Mouse (Mus musculus) intestine, embryonic 14.5 days (tissue): ENCODE results near the gene Zkscan16. TPM values are rescaled to one million over a fixed set of nuclear protein-coding genes. Genes with fewer than 3 reads are reported as not detected.

Experiments used
- ATAC-seq: fragments of 200-750 bp; cut with Nextera tagmentation; replicated peaks from 2 replicates; pipeline ENCODE4 v1.8.0; 2017; ENCODE audit warnings: low read depth, moderate number of reproducible peaks, moderate TSS enrichment, moderate library complexity; ENCODE audit not compliant: low FRiP score, low TSS enrichment
- DNase-seq: peaks from one replicate; pipeline ENCODE4 v3.0.0-alpha.2; 2018; ENCODE audit warnings: low spot score
- H3K27ac ChIP-seq: fragments of 300-500 bp; sonication (generic); 2 replicates; pipeline ENCODE4 v1.5.1; 2014; ENCODE audit warnings: low read depth, mild to moderate bottlenecking, control low read depth
- H3K27me3 ChIP-seq: fragments of 300-500 bp; sonication (generic); replicated peaks from 2 replicates; pipeline ENCODE4 v1.6.1; 2014; ENCODE audit warnings: low read length, control low read depth; ENCODE audit not compliant: control insufficient read depth, insufficient read depth
- H3K36me3 ChIP-seq: fragments of 300-500 bp; sonication (generic); 2 replicates; pipeline ENCODE4 v1.6.1; 2014; ENCODE audit warnings: low read length, control low read depth; ENCODE audit not compliant: control insufficient read depth, insufficient read depth
- H3K4me1 ChIP-seq: fragments of 300-500 bp; sonication (generic); replicated peaks from 2 replicates; pipeline ENCODE4 v1.6.1; 2014; ENCODE audit warnings: low read length, control low read depth, mixed read lengths; ENCODE audit not compliant: control insufficient read depth, insufficient read depth
- H3K4me2 ChIP-seq: fragments of 300-500 bp; sonication (generic); 2 replicates; pipeline ENCODE4 v1.6.1; 2014; ENCODE audit warnings: low read length
- H3K4me3 ChIP-seq: fragments of 300-500 bp; sonication (generic); 2 replicates; pipeline ENCODE4 v1.5.1; 2014; ENCODE audit warnings: low read depth, low read length, control low read depth, mixed read lengths
- H3K9ac ChIP-seq: fragments of 300-500 bp; sonication (generic); 2 replicates; pipeline ENCODE4 v1.6.1; 2014; ENCODE audit warnings: mild to moderate bottlenecking, low read length
- H3K9me3 ChIP-seq: fragments of 300-500 bp; sonication (generic); 2 replicates; pipeline ENCODE4 v1.6.1; 2016; ENCODE audit warnings: low read length, control low read depth; ENCODE audit not compliant: control insufficient read depth
- WGBS: fragments of 180-500 bp; shearing (Covaris S2); extraction: QIAGEN DNeasy Blood & Tissue Kit; methylation state at CpG from one replicate; pipeline ENCODE4 v1.1.7; 2014; 5-methylcytosine and 5-hydroxymethylcytosine counted together
- polyA plus RNA-seq: library from polyadenylated mRNA; unstranded; fragments of >200 nt; fragmentation: Nextera tagmentation; extraction: Ambion mirVana; gene quantifications from 2 replicates; pipeline ENCODE4 v1.2.1, GENCODE M21; 2014

Gene Zkscan16
- polyA plus RNA-seq, 1 experiment from 2014 or later = 0.73 TPM

GRCm38 (mm10) chr4:58911831-58912628 is 31.4 kb upstream of the Zkscan16 start:
- peak overlapping the region; percentile 93 for H3K9ac ChIP-seq
- under 1% methylated on average over 90 of the region's 126 CpGs for WGBS
- no peaks in the 10 kb centered on the region for H3K36me3 ChIP-seq
- peaks cover 9% of the 10 kb centered on the region for H3K4me1 ChIP-seq
- H3K27me3 ChIP-seq = no peaks in the 10 kb centered on the region
- H3K4me3 ChIP-seq = peak overlapping the region; percentile 91
- no peaks in the 10 kb centered on the region for H3K9me3 ChIP-seq
- H3K27ac ChIP-seq = peak overlapping the region; percentile 98
- peak; percentile 79 for ATAC-seq
- peak; percentile 90 for DNase-seq
- peak overlapping the region; percentile 65 for H3K4me2 ChIP-seq

GRCm38 (mm10) chr4:58912629-58913335 is 30.6 kb upstream of the Zkscan16 start, which contains the start of gene Ecpas:
Gene Ecpas, minus strand, starts transcription at chr4:58912749.
- H3K9me3 ChIP-seq = no peaks in the 10 kb centered on the region
- H3K27me3 ChIP-seq = no peaks in the 10 kb centered on the region
- ATAC-seq (peak; percentile 80), DNase-seq (peak; percentile 89)
- peak within 1 kb of the TSS; percentile 93 for H3K9ac ChIP-seq
- peak within 1 kb of the TSS; percentile 98 for H3K27ac ChIP-seq
- 3% methylated on average over 43 of the region's 43 CpGs for WGBS
- no peaks in the 10 kb centered on the region for H3K36me3 ChIP-seq
- peaks cover 9% of the 10 kb centered on the region for H3K4me1 ChIP-seq
- peak within 1 kb of the TSS; percentile 91 for H3K4me3 ChIP-seq
- H3K4me2 ChIP-seq = peak within 1 kb of the TSS; percentile 65

- Histone ChIP-seq H3K27me3 (no peaks in the 10 kb centered on the region), H3K4me2 (peak overlapping the region; percentile 65), H3K27ac (no peak overlapping the region), H3K9me3 (no peaks in the 10 kb centered on the region), H3K36me3 (no peaks in the 10 kb centered on the region), H3K4me3 (no peak overlapping the region), H3K4me1 (peaks cover 9% of the 10 kb centered on the region), H3K9ac (no peak overlapping the region)
- ATAC-seq (no peak), DNase-seq (no peak)
- WGBS = 34% methylated on average over 3 of the region's 3 CpGs
These were observed 29.9 kb upstream of the Zkscan16 start for GRCm38 (mm10) chr4:58913336-58914026.

GRCm38 (mm10) chr4:58915081-58915826 is 28.2 kb upstream of the Zkscan16 start:
- no peaks in the 10 kb centered on the region for H3K9me3 ChIP-seq
- no peak overlapping the region for H3K4me2 ChIP-seq
- peaks cover 9% of the 10 kb centered on the region for H3K4me1 ChIP-seq
- H3K9ac ChIP-seq = no peak overlapping the region
- WGBS = 79% methylated on average over 8 of the region's 8 CpGs
- H3K36me3 ChIP-seq = no peaks in the 10 kb centered on the region
- no peak overlapping the region for H3K4me3 ChIP-seq
- H3K27me3 ChIP-seq = no peaks in the 10 kb centered on the region
- DNase-seq (no peak), ATAC-seq (no peak)
- no peak overlapping the region for H3K27ac ChIP-seq

- no peak overlapping the region for H3K27ac ChIP-seq
- no peak overlapping the region for H3K4me3 ChIP-seq
- ATAC-seq (no peak), DNase-seq (no peak)
- H3K9me3 ChIP-seq = no peaks in the 10 kb centered on the region
- H3K4me2 ChIP-seq = no peak overlapping the region
- WGBS = 73% methylated on average over 2 of the region's 2 CpGs
- no peaks in the 10 kb centered on the region for H3K36me3 ChIP-seq
- H3K27me3 ChIP-seq = no peaks in the 10 kb centered on the region
- H3K9ac ChIP-seq = no peak overlapping the region
- H3K4me1 ChIP-seq = no peaks in the 10 kb centered on the region
These were observed 19.5 kb upstream of the Zkscan16 start for GRCm38 (mm10) chr4:58923933-58924332.

GRCm38 (mm10) chr4:58925664-58926063 is 17.8 kb upstream of the Zkscan16 start:
- no peak overlapping the region for H3K4me3 ChIP-seq
- H3K9me3 ChIP-seq = no peaks in the 10 kb centered on the region
- no peaks in the 10 kb centered on the region for H3K27me3 ChIP-seq
- ATAC-seq (no peak), DNase-seq (no peak)
- no peak overlapping the region for H3K4me2 ChIP-seq
- H3K9ac ChIP-seq = no peak overlapping the region
- no peaks in the 10 kb centered on the region for H3K36me3 ChIP-seq
- 39% methylated on average over 5 of the region's 5 CpGs for WGBS
- H3K4me1 ChIP-seq = no peaks in the 10 kb centered on the region
- no peak overlapping the region for H3K27ac ChIP-seq

GRCm38 (mm10) chr4:58926120-58926519 is 17.3 kb upstream of the Zkscan16 start:
- ATAC-seq (no peak), DNase-seq (no peak)
- WGBS = 21% methylated on average over 2 of the region's 2 CpGs
- H3K4me3 ChIP-seq = no peak overlapping the region
- H3K4me2 ChIP-seq = no peak overlapping the region
- no peaks in the 10 kb centered on the region for H3K9me3 ChIP-seq
- no peak overlapping the region for H3K27ac ChIP-seq
- H3K9ac ChIP-seq = no peak overlapping the region
- H3K36me3 ChIP-seq = no peaks in the 10 kb centered on the region
- H3K27me3 ChIP-seq = no peaks in the 10 kb centered on the region
- no peaks in the 10 kb centered on the region for H3K4me1 ChIP-seq

GRCm38 (mm10) chr4:58927661-58928060 is 15.8 kb upstream of the Zkscan16 start:
- Histone ChIP-seq H3K4me1 (no peaks in the 10 kb centered on the region), H3K9ac (no peak overlapping the region), H3K27me3 (no peaks in the 10 kb centered on the region), H3K4me3 (no peak overlapping the region), H3K27ac (no peak overlapping the region), H3K9me3 (no peaks in the 10 kb centered on the region), H3K4me2 (no peak overlapping the region), H3K36me3 (no peaks in the 10 kb centered on the region)
- 70% methylated on average over 3 of the region's 3 CpGs for WGBS
- no peak for DNase-seq
- no peak for ATAC-seq
